Mouse (Mus musculus): ENCODE measurements around the gene Raver2. TPM values are rescaled to one million over a fixed set of nuclear protein-coding genes. Genes with fewer than 3 reads are reported as not detected.
A peak's percentile ranks its signal among the peaks of the same experiment; 100 is the strongest.

Gene Raver2
- polyA plus RNA-seq, 1 experiment from 2014 or later, result 3.9 TPM

DNA sequence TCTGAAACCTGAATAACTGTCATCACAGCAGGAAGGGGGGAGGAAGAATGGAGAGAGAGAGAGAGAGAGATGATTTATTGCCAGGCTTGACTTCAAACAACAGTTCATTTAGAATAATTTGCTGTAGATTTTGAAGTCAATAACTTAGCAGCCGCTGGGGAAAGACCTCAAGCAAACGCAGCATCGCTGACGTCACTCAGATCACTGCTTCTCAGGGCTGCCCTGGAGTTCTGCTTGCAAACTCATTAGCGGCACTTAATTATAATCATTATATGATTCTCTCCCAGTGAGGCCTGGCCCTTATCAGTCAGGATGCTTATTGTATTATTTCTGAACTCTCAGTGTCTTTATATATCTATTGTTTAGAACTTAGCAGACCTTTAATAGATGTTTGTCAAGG, 2.4 kb upstream of the Raver2 start:
- Histone ChIP-seq H3K4me3 (ENCODE audit: low read depth, low read length) (no peak overlapping the region), H3K27me3 (ENCODE audit: control insufficient read depth, insufficient read depth, low read length) (no peaks in the 10 kb centered on the region), H3K4me1 (replicated peaks; ENCODE audit: control insufficient read depth, insufficient read depth) (no peaks in the 10 kb centered on the region), H3K27ac (replicated peaks) (no peak overlapping the region), H3K36me3 (ENCODE audit: control insufficient read depth, insufficient read depth, low read length) (no peaks in the 10 kb centered on the region), H3K9ac (ENCODE audit: low read length) (no peak overlapping the region), H3K9me3 (ENCODE audit: control insufficient read depth, low read length) (no peaks in the 10 kb centered on the region), H3K4me2 (replicated peaks; ENCODE audit: low read depth) (no peak overlapping the region)
- no peak for TF ChIP-seq EP300 (optimal IDR thresholded peaks at IDR 0.05)
- no peak for TF ChIP-seq CTCF (IDR thresholded peaks at IDR 0.05; ENCODE audit: low read depth)
- whole genome bisulfite sequencing, result 50% methylated on average over 5 of the region's 5 CpGs
- ATAC-seq (ENCODE audit: low FRiP score, low TSS enrichment), result no peak
- DNase-seq (ENCODE audit: low spot score), result no peak

DNA sequence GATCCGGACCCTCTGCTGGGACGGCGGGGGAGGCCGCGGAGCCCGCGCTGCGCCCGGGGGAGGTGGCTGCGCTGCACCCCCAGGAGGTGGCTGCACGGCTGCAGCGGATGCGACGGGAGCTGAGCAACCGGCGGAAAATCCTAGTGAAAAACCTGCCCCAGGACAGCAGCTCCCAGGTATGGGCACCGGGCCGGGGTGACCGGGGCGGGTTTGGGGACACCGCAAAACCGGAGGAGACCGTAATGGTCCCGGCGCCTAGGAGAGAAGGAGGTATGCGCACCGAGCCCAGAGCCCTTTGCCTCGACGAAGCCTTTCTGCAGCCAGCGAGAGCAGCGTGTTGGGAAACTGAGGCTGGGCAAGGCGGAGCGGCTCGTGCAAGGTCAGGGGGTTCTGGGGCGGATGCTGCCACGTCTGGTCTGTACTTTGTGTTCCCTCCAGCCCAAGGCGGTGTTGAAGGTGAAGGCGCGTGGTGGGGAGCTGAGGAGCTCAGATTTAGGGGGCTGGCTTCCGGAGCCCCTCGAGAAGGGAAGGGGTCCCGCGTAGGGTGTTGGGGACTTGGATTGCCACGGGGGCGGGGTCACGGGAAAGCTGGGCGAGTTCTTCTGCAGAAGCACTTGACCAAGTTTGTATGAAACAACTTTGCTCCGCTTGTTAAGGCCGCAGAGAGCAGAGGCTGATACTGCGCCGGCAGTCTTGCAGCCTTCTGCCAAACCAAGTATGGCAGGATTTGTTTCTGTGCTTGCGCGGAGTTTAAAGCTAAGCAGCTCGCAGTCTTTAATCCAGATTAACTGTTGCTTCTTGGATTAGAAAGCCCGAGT, 580 bp downstream of the Raver2 start:
- TF ChIP-seq EP300 (optimal IDR thresholded peaks at IDR 0.05) (no peak), CTCF (IDR thresholded peaks at IDR 0.05; ENCODE audit: low read depth) (no peak)
- peak; percentile 58 for ATAC-seq (ENCODE audit: low FRiP score, low TSS enrichment)
- Histone ChIP-seq H3K27me3 (ENCODE audit: control insufficient read depth, insufficient read depth, low read length) (no peaks in the 10 kb centered on the region), H3K36me3 (ENCODE audit: control insufficient read depth, insufficient read depth, low read length) (no peaks in the 10 kb centered on the region), H3K4me1 (replicated peaks; ENCODE audit: control insufficient read depth, insufficient read depth) (no peaks in the 10 kb centered on the region), H3K4me3 (ENCODE audit: low read depth, low read length) (peak overlapping the region; percentile 76), H3K9ac (ENCODE audit: low read length) (peak overlapping the region; percentile 78), H3K9me3 (ENCODE audit: control insufficient read depth, low read length) (no peaks in the 10 kb centered on the region), H3K27ac (replicated peaks) (peak overlapping the region; percentile 56), H3K4me2 (replicated peaks; ENCODE audit: low read depth) (peak overlapping the region; percentile 91)
- 2% methylated on average over 55 of the region's 55 CpGs for WGBS
- DNase-seq (ENCODE audit: low spot score), result peak; percentile 44

DNA sequence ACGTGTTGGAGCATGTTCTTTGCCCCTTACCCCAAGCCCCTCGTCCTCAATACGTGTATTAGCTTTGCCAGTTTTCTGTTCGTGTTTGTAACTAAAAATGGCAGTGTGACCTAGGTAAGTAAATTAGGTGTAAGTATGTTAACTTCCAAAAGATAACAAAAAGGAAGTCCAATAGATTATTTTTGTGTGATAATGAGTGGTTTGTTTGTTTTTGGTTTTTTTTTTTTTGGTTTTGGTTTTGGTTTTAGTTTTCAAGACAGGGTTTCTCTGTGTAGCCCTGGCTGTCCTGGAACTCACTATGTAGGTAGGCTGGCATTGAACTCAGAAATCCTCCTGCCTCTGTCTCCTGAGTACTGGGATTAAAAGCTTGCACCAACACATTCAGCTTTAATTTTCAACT, 2.8 kb downstream of the Raver2 start:
- no peak for DNase-seq (ENCODE audit: low spot score)
- Histone ChIP-seq H3K4me2 (replicated peaks; ENCODE audit: low read depth) (no peak overlapping the region), H3K4me3 (ENCODE audit: low read depth, low read length) (no peak overlapping the region), H3K36me3 (ENCODE audit: control insufficient read depth, insufficient read depth, low read length) (no peaks in the 10 kb centered on the region), H3K9me3 (ENCODE audit: control insufficient read depth, low read length) (no peaks in the 10 kb centered on the region), H3K27ac (replicated peaks) (no peak overlapping the region), H3K27me3 (ENCODE audit: control insufficient read depth, insufficient read depth, low read length) (no peaks in the 10 kb centered on the region), H3K9ac (ENCODE audit: low read length) (no peak overlapping the region), H3K4me1 (replicated peaks; ENCODE audit: control insufficient read depth, insufficient read depth) (no peaks in the 10 kb centered on the region)
- no peak for ATAC-seq (ENCODE audit: low FRiP score, low TSS enrichment)
- 59% methylated on average over 4 of the region's 4 CpGs for WGBS
- TF ChIP-seq EP300 (optimal IDR thresholded peaks at IDR 0.05) (no peak), CTCF (IDR thresholded peaks at IDR 0.05; ENCODE audit: low read depth) (no peak)

DNA sequence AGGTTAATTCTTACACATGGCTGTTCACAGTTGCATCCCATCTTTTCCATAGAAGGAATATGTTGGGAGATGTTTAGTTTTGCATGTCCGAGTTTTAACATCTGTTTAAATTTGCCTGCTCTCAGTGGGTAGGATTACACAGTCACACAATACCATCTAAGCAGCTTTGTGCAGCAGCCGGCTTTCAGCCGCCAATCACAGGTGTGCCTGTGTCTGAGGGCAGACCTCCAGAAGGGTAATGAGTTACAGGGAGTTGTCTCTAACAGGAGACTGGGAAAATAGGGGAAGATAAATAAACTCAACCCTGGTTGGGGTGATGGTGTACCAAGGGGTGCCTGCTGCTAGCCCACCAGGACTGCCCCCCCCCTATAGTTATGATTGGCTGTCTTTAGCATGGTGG, 7.6 kb downstream of the Raver2 start:
- Histone ChIP-seq H3K9ac (ENCODE audit: low read length) (no peak overlapping the region), H3K9me3 (ENCODE audit: control insufficient read depth, low read length) (no peaks in the 10 kb centered on the region), H3K27me3 (ENCODE audit: control insufficient read depth, insufficient read depth, low read length) (no peaks in the 10 kb centered on the region), H3K36me3 (ENCODE audit: control insufficient read depth, insufficient read depth, low read length) (no peaks in the 10 kb centered on the region), H3K4me2 (replicated peaks; ENCODE audit: low read depth) (no peak overlapping the region), H3K4me3 (ENCODE audit: low read depth, low read length) (no peak overlapping the region), H3K4me1 (replicated peaks; ENCODE audit: control insufficient read depth, insufficient read depth) (no peaks in the 10 kb centered on the region), H3K27ac (replicated peaks) (no peak overlapping the region)
- DNase-seq (ENCODE audit: low spot score) (no peak), ATAC-seq (ENCODE audit: low FRiP score, low TSS enrichment) (no peak)
- 21% methylated on average over 3 of the region's 3 CpGs for WGBS
- no peak for TF ChIP-seq EP300 (optimal IDR thresholded peaks at IDR 0.05)
- no peak for TF ChIP-seq CTCF (IDR thresholded peaks at IDR 0.05; ENCODE audit: low read depth)

DNA sequence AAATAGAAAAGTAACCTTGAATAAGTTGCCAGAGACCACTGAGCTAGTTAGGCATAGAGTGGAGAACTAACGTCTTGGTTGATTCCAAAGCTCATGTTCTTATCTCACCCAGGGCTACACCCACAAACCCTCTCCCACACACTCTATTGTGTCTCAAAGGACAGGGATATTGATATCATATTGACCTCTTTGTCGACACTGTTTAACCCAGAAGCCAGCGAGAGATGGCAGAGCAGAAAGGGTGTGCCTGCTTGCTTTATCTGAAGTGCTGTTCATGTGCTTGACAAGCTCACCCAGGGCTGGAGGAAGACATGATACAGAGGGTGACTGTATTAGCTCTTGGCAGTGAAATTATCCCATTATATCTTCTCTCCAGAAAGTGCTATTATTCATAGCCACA, 11.2 kb downstream of the Raver2 start:
- H3K4me2 ChIP-seq (replicated peaks; ENCODE audit: low read depth), result no peak overlapping the region
- H3K4me1 ChIP-seq (replicated peaks; ENCODE audit: control insufficient read depth, insufficient read depth), result no peaks in the 10 kb centered on the region
- no peaks in the 10 kb centered on the region for H3K27me3 ChIP-seq (ENCODE audit: control insufficient read depth, insufficient read depth, low read length)
- ATAC-seq (ENCODE audit: low FRiP score, low TSS enrichment) (no peak), DNase-seq (ENCODE audit: low spot score) (no peak)
- 37% methylated on average over 3 of the region's 3 CpGs for WGBS
- no peak overlapping the region for H3K4me3 ChIP-seq (ENCODE audit: low read depth, low read length)
- no peak overlapping the region for H3K9ac ChIP-seq (ENCODE audit: low read length)
- TF ChIP-seq CTCF (IDR thresholded peaks at IDR 0.05; ENCODE audit: low read depth) (no peak), EP300 (optimal IDR thresholded peaks at IDR 0.05) (no peak)
- no peaks in the 10 kb centered on the region for H3K36me3 ChIP-seq (ENCODE audit: control insufficient read depth, insufficient read depth, low read length)
- H3K27ac ChIP-seq (replicated peaks), result no peak overlapping the region
- H3K9me3 ChIP-seq (ENCODE audit: control insufficient read depth, low read length), result no peaks in the 10 kb centered on the region

DNA sequence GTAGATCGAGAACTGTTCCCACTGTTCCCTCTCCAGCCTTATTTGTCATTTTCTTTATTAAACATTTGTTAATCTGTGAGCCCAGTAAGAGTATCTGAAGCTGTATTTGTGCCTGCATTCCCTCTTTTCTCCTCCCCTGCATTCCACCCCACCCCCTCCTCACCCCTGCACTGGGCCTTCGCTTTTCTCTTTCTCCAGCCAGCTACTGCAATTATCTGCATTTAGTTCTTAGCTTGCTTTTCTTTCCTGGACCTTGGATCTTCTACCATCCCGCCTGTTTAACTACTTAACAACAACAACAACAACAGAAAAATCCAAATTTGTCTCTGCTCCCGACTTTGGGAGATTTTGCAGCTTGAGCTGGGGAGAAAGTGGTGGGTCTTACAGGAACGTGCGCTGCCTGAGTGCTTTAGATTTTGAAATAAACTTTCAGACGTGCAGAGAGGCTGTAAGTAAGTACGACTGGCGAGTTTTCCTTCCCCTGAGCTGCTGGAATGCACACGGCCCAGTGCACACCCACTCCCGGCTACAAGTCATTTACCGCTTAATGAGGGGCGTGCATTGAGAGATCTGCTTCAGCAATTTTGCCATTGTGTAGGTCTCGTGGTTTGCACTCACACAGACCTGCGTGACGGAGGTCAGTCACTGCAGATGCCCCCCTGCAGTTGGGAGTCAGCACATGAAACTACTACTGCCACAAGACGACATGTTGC, 13.5 kb downstream of the Raver2 start:
- WGBS, result 23% methylated on average over 17 of the region's 17 CpGs
- no peak for ATAC-seq (ENCODE audit: low FRiP score, low TSS enrichment)
- Histone ChIP-seq H3K4me3 (ENCODE audit: low read depth, low read length) (no peak overlapping the region), H3K9me3 (ENCODE audit: control insufficient read depth, low read length) (no peaks in the 10 kb centered on the region), H3K27me3 (ENCODE audit: control insufficient read depth, insufficient read depth, low read length) (no peaks in the 10 kb centered on the region), H3K36me3 (ENCODE audit: control insufficient read depth, insufficient read depth, low read length) (no peaks in the 10 kb centered on the region), H3K27ac (replicated peaks) (peak overlapping the region; percentile 53; the same call in 1 of the 2 replicates), H3K4me2 (replicated peaks; ENCODE audit: low read depth) (peak overlapping the region; percentile 28), H3K9ac (ENCODE audit: low read length) (peak overlapping the region; percentile 32; the same call in 1 of the 2 replicates), H3K4me1 (replicated peaks; ENCODE audit: control insufficient read depth, insufficient read depth) (no peaks in the 10 kb centered on the region)
- DNase-seq (ENCODE audit: low spot score), result no peak
- no peak for TF ChIP-seq CTCF (IDR thresholded peaks at IDR 0.05; ENCODE audit: low read depth)
- no peak for TF ChIP-seq EP300 (optimal IDR thresholded peaks at IDR 0.05)

Measured in stomach, postnatal 0 days (tissue).